Mouse (Mus musculus) heart, postnatal 4 days (tissue): ENCODE measurements at regions not wholly inside any gene's neighbourhood (a gene's known extent, or its start where the extent isn't known, plus 50 kb on each side); places are given as distances from the start of the nearest gene placed in this dataset.
"Not testable (repeated sequence)": the region's sequence is repeated elsewhere in the genome, so short reads cannot be mapped to it uniquely, and the experiment has no call there.

Experiments used
- DNase-seq: peaks from one replicate; pipeline ENCODE4 v3.0.0; 2021

- DNase-seq: no peak
Observed at GRCm38 (mm10) chr4:97509576-97509975, 263.0 kb upstream of the Nfia start.

GRCm38 (mm10) chr4:97505734-97506133, 266.8 kb upstream of the Nfia start:
- DNase-seq: no peak

- DNase-seq: no peak
Observed at GRCm38 (mm10) chr4:97491248-97491804, 281.2 kb upstream of the Nfia start.

- no peak for DNase-seq
Observed at GRCm38 (mm10) chr4:97486354-97486753, 286.2 kb upstream of the Nfia start.

- no peak for DNase-seq
Observed at GRCm38 (mm10) chr4:97485225-97485624, 287.3 kb upstream of the Nfia start.

- DNase-seq: no peak
Observed at GRCm38 (mm10) chr4:97482701-97483246, 289.8 kb upstream of the Nfia start.

- no peak for DNase-seq
Observed at GRCm38 (mm10) chr4:97481836-97482235, 290.7 kb upstream of the Nfia start.

GRCm38 (mm10) chr4:97476571-97477190, 293.7 kb upstream of the Gm10192 start:
- DNase-seq: peak; percentile 66

GRCm38 (mm10) chr4:97473492-97473891, 290.5 kb upstream of the Gm10192 start:
- DNase-seq: not testable (repeated sequence)

GRCm38 (mm10) chr4:97465932-97466666, 283.1 kb upstream of the Gm10192 start:
- DNase-seq: no peak

- no peak for DNase-seq
Observed at GRCm38 (mm10) chr4:97465517-97465916, 282.6 kb upstream of the Gm10192 start.

- DNase-seq: no peak
Observed at GRCm38 (mm10) chr4:97461177-97461576, 278.2 kb upstream of the Gm10192 start.

- DNase-seq: no peak
Observed at GRCm38 (mm10) chr4:97439288-97440029, 256.5 kb upstream of the Gm10192 start.

- no peak for DNase-seq
Observed at GRCm38 (mm10) chr4:97432681-97433080, 249.7 kb upstream of the Gm10192 start.

- no peak for DNase-seq
Observed at GRCm38 (mm10) chr4:97432094-97432493, 249.1 kb upstream of the Gm10192 start.

GRCm38 (mm10) chr4:97431239-97431638, 248.3 kb upstream of the Gm10192 start:
- DNase-seq: no peak

- no peak for DNase-seq
Observed at GRCm38 (mm10) chr4:97419845-97420244, 236.9 kb upstream of the Gm10192 start.

- DNase-seq: peak; percentile 55
Observed at GRCm38 (mm10) chr4:97418616-97419015, 235.7 kb upstream of the Gm10192 start.

- DNase-seq: no peak
Observed at GRCm38 (mm10) chr4:97417943-97418342, 235.0 kb upstream of the Gm10192 start.

- no peak for DNase-seq
Observed at GRCm38 (mm10) chr4:97408633-97409296, 225.8 kb upstream of the Gm10192 start.

- DNase-seq: no peak
Observed at GRCm38 (mm10) chr4:97394697-97395280, 211.8 kb upstream of the Gm10192 start.

GRCm38 (mm10) chr4:97381084-97381483, 198.1 kb upstream of the Gm10192 start:
- DNase-seq: peak; percentile 32
